Mouse (Mus musculus): ENCODE results near the gene Tlr9. TPM values are rescaled to one million over a fixed set of nuclear protein-coding genes. Genes with fewer than 3 reads are reported as not detected.

The Tlr9 gene
- total RNA-seq, 2 experiments from 2014 or later: 0.82 to 1.1 TPM

DNA sequence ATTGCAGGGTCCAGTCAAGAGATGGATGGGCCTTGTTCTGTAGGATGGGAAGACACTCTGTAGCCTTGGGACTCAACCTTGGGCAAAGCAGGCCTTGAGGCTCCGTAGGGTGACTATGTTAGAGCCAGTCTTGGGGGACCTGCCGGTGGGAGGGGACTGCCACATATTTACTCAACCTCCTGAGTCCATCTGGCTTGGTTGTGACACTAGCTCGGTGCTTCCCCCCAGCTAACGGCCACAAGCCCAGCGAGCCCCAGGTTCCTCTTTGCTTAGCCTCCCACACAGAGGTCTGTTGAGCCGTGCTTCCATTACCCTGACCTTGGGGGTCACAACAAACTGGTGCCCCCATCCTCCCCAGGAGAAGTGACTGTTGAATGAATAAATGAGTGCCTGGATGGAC is 38.7 kb downstream of the Tlr9 start:
- Histone ChIP-seq H3K4me3 (no peak overlapping the region), H3K27ac (no peak overlapping the region)
- no peak for TF ChIP-seq CTCF (IDR thresholded peaks at IDR 0.05)
- intact Hi-C loops (cut with DNase I): no loop called here
- no peak for DNase-seq (ENCODE audit: extremely low spot score in 1 of 2, low spot score in 2 of 2)

DNA sequence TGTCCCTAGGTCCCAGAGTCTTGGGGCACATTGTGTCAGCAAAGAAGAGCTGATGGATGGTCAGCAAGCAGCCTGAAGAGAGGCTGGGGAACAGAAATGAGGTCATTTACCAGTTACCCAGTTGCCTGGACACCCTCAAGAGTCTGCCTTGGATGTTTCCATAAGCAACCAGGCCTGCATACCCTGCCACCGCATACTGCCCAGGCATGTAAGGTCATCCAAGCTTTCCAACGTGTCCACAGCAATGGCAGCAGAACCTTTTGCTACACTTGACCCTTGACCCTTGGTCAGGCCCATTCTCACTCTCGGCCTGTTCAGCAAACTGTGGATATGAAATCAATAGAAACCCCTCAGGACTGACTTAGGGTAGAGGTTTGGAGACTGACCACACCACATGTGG is 39.1 kb downstream of the Tlr9 start:
- TF ChIP-seq CTCF (IDR thresholded peaks at IDR 0.05): no peak
- no peak overlapping the region for H3K4me3 ChIP-seq
- intact Hi-C loops (cut with DNase I): no loop called here
- DNase-seq (ENCODE audit: extremely low spot score in 1 of 2, low spot score in 2 of 2): no peak
- H3K27ac ChIP-seq: no peak overlapping the region

DNA sequence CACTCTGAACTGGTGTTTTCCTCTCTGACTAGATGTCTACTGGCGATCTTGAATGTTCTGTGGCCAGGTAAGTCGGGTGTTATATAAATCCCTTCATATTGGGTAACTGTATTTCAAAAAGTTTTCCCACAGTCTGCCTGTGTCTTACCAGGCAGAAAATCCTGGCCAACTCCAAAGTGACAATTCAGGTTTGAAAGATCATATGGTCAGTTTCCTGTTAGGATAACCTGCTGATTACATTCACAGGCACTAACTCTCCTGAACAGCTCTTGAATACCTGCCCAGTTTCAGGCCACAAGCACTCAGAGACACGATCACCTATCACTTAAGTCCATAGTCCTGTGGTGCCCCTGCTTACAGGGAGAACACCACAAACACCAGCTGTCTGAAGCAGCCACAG is 39.7 kb downstream of the Tlr9 start:
- intact Hi-C loops (cut with DNase I): no loop called here
- Histone ChIP-seq H3K27ac (no peak overlapping the region), H3K4me3 (no peak overlapping the region)
- no peak for DNase-seq (ENCODE audit: extremely low spot score in 1 of 2, low spot score in 2 of 2)
- no peak for TF ChIP-seq CTCF (IDR thresholded peaks at IDR 0.05)

DNA sequence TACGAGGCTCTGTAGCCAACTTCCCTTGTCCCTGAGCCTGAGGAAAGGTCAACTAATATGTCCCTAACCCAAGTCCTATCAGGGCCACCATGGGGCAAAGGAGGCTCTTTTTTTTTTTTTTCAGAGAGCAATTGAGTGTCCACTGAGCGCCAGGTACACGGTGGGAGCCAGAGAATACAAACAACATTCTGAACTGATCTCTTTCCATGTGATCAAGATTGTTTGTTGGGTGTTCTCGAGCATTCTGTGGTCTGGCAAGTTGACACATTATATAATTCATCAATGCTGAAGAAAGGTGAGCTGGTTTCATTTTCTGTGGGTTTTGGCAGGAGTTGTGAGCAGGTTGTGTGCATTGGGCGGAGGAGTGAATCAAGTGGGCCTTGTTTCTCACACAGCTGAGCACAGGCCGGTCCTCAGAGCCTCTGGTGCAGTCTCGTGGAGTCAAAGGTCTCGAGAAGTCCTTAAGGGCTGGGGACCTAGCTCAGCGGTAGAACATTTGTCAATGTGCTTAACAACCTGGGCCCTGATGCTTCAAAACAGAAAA is 41.1 kb downstream of the Tlr9 start:
- no peak for DNase-seq (ENCODE audit: extremely low spot score in 1 of 2, low spot score in 2 of 2)
- intact Hi-C loops (cut with DNase I): no loop called here
- Histone ChIP-seq H3K27ac (no peak overlapping the region), H3K4me3 (no peak overlapping the region)
- no peak for TF ChIP-seq CTCF (IDR thresholded peaks at IDR 0.05)

DNA sequence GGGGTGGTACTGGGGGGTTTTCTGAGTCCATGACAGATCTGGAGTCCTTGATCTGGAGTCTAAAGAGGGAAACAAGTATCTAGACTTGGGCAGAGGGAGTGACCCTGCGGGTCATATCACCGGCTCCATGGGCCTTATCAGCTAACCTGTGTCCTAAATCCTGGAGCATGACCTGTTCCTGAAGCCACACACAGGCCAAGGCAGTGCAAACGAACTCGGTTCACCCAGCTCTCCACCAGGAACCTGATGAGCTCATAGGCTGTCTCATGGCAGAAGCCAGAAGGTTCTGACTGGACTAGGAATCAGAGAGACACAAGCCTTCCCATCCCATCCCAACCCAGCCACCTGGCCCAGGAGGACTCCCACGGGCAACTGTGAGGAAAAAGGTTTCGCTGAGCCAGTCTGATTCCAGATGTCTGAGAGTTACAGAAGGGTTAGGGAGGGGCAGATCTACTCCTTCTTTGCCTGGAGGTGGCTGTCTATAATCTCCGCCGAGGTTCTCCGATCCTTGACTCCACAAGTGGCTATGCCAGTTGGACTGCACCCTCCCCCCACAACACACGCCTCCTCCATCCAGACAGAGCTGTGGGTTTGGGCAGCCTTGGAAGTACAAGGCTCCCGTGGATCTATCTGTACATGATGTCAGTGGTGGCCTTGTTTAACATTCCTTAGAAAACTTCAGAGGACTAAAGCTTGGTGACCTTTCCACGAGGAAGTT is 43.1 kb downstream of the Tlr9 start:
- Histone ChIP-seq H3K4me3 (no peak overlapping the region), H3K27ac (no peak overlapping the region)
- intact Hi-C loops (cut with DNase I): no loop called here
- no peak for TF ChIP-seq CTCF (IDR thresholded peaks at IDR 0.05)
- no peak for DNase-seq (ENCODE audit: extremely low spot score in 1 of 2, low spot score in 2 of 2)

DNA sequence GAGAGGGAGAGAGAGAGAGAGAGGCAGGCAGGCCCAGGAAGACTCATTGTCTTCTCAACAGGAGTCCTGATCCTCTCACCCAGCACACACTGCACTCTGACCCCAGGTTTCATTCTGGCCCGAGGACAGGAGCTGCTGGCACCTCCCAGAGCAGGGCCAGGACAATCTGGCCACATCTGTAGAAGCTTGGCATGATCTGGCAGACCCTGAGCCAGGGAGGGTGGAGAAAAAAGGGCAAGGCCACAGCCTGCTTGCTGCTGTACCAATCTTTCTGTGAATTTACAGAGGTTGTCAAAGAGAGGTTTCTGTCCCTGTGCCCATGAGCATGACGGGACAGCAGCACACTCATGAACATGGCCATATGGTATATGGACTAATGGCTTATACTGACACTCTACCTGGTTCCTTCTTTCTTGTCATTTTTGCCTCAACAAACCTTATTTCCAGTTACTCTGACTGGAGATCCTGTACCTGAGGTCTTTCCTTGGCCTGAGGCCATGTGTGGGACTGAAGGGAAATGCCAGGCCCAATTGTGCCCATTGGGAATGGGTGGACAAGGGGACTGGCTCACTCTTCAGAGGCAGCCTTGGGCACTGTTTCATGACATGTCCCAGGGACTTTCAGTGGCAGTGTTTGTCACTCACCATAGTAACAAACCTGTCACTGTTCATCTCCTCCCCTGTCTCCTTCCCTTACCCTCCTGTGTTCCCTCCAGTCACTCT is 44.7 kb downstream of the Tlr9 start:
- DNase-seq (ENCODE audit: extremely low spot score in 1 of 2, low spot score in 2 of 2): no peak
- TF ChIP-seq CTCF (IDR thresholded peaks at IDR 0.05): no peak
- Histone ChIP-seq H3K27ac (no peak overlapping the region), H3K4me3 (no peak overlapping the region)
- intact Hi-C loops (cut with DNase I): no loop called here

DNA sequence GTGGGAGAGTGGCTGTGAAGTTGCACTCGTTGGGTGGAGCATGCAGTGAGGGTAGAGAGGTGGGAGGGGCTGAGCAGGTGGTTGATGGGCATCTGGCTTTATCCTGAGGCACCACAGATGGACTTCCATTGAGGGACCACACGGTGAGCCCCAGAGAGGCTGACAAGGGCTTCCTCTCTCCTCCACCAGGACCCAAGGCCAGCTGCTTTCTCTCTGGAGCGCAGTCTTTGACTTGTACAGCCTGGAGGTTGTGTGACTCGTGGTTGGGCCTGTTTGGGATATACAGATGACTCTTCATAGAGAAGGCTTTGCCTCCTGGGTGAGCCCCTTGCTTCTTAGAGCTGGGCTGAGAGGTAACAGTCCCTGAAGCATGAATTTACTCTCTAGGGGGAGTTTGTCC is 46.0 kb downstream of the Tlr9 start:
- Histone ChIP-seq H3K27ac (no peak overlapping the region), H3K4me3 (no peak overlapping the region)
- no peak for TF ChIP-seq CTCF (IDR thresholded peaks at IDR 0.05)
- DNase-seq (ENCODE audit: extremely low spot score in 1 of 2, low spot score in 2 of 2): no peak
- intact Hi-C loops (cut with DNase I): no loop called here

DNA sequence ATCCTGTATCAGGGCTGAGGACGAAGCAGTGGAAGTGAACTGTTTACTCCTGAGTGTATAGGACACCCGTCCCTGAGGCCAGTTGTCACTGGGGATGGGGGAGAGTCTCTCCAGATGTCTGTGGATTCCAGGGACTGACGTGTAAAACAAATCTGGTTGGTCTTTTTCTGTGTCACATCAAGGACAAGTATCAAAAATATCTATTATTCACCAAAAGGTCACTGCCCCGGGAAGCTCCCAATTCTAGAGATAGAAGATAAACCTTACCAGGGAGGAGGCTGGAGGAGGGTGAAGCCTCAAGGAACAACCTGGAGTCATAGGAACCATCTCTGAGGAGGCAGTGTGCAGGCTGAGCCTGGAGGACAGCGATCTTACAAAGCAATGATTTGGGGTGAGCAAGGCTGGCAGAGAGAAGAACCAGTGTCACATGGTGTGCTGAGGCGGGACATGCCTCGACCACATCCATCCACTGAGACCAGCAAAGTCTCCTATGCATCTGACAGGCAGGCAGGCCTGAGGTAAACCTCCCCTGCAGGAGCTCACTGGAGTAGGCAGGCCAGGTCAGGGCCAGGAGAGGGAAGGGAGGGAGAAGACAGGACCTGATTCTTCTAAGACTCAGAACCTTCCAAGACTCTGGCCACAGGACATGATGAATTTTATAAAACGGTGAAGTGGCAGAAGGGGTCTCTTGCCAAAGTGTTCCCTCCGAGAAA is 46.8 kb downstream of the Tlr9 start:
- Histone ChIP-seq H3K4me3 (no peak overlapping the region), H3K27ac (peak overlapping the region; percentile 2; the same call in 1 of the 2 replicates)
- TF ChIP-seq CTCF (IDR thresholded peaks at IDR 0.05): no peak
- intact Hi-C loops (cut with DNase I): no loop called here
- no peak for DNase-seq (ENCODE audit: extremely low spot score in 1 of 2, low spot score in 2 of 2)

DNA sequence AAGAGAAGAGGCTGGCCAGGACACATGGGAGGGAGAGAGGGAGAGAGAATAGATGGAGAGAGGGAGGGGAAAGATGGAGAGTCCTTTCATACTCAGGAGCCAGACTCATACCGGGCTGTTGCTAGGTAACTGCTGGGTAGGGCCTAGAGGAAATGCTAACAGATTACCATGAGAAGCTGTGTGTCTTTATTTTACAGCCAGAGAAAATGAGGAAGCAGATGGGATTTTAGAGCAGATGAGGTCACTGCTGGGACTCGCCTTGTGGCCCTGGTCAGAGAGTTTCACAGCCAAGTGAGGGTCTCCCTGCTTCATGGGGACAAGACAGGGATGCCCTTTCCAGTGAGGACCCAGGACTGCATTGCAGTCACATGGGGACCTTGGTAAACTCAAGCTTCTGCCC is 47.5 kb downstream of the Tlr9 start:
- DNase-seq (ENCODE audit: extremely low spot score in 1 of 2, low spot score in 2 of 2): no peak
- Histone ChIP-seq H3K27ac (peak overlapping the region; percentile 53; the same call in 1 of the 2 replicates), H3K4me3 (no peak overlapping the region)
- intact Hi-C loops (cut with DNase I): no loop called here
- no peak for TF ChIP-seq CTCF (IDR thresholded peaks at IDR 0.05)

DNA sequence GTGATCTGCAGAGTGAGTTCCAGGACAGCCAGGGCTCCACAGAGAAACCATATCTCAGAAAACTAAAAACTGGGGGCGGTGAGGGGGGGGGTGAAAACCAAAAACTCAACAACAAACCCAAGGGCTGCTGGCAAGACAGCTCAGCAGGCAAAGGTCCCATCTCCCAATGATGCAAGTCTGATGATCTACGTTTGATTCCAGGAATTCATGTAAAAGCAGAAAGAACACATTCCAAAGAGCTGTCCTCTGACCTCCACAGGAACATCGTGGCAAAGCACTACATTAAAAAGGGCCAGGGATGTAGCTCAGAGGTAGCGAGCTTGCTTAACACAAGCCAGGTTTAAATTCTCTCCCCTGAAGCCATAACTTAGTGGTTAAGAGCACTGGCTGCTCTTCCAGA is 48.3 kb downstream of the Tlr9 start:
- intact Hi-C loops (cut with DNase I): no loop called here
- Histone ChIP-seq H3K27ac (no peak overlapping the region), H3K4me3 (no peak overlapping the region)
- no peak for DNase-seq (ENCODE audit: extremely low spot score in 1 of 2, low spot score in 2 of 2)
- TF ChIP-seq CTCF (IDR thresholded peaks at IDR 0.05): no peak

DNA sequence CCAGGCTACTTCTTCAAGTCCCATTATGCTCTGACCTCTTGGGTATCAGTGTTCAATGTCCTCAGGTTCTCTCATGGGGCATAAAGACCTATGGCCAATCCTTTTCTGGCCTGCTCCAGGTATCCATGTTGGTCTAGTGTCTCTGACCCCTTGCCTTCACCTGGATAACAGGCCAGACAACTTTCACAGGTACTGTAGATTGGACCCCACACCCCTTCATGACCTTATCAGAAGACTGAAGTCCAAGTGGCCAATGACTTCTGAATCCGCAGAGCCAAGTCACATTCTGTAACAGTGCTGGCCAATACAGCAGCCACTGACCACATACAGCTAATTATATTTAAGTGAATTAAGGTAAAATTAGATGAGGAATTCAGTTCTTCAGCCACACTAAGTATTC is 49.9 kb downstream of the Tlr9 start:
- TF ChIP-seq CTCF (IDR thresholded peaks at IDR 0.05): no peak
- DNase-seq (ENCODE audit: extremely low spot score in 1 of 2, low spot score in 2 of 2): no peak
- intact Hi-C loops (cut with DNase I): no loop called here
- Histone ChIP-seq H3K27ac (no peak overlapping the region), H3K4me3 (no peak overlapping the region)

DNA sequence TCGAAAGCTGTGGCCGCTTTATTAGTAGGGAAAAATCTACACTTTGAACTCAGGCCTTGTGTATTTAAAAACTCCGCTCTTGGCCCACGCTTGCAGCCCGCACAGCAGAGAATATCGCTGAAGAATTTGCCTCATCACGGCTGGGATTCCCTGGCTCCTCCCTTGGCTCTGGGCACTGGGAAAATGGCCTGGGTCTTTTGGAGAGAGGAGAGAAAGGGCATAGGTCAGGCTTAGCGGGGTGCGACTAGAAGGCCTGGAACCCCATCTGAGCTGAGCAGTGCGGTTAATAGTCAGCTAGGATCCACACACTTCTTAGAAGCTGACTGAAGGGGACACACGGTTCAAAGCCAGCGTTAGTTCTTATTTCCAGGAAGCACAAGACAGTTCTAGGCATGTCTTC is 50.9 kb downstream of the Tlr9 start:
- H3K4me3 ChIP-seq: no peak overlapping the region
- intact Hi-C loops (cut with DNase I): no loop called here
- TF ChIP-seq CTCF (IDR thresholded peaks at IDR 0.05): no peak

More for the DNA sequence above, 50.9 kb downstream of the Tlr9 start:
- no peak for DNase-seq (ENCODE audit: extremely low spot score in 1 of 2, low spot score in 2 of 2)
- H3K27ac ChIP-seq: no peak overlapping the region
